Mouse (Mus musculus): ENCODE results near the gene Myl3. TPM values are rescaled to one million over a fixed set of nuclear protein-coding genes. Genes with fewer than 3 reads are reported as not detected.

The Myl3 gene
- polyA plus RNA-seq, 1 experiment from 2014 or later = 4,569 TPM

GRCm38 (mm10) chr9:110797866-110798265, 56.2 kb downstream of the Myl3 start, which contains the start of gene Prss42:
TSS of gene Prss42 (plus strand) at chr9:110798166.
- no peak for ATAC-seq (ENCODE audit: insufficient number of reproducible peaks, insufficient read depth, low FRiP score, low read depth)
- 85% methylated on average over 14 of the region's 14 CpGs for WGBS

GRCm38 (mm10) chr9:110800834-110801479, 59.3 kb downstream of the Myl3 start:
- Histone ChIP-seq H3K9ac (ENCODE audit: low read length) (no peak overlapping the region), H3K4me1 (ENCODE audit: control insufficient read depth in 2 of 2, insufficient read depth in 2 of 2, low read length in 2 of 2) (no peaks in the 10 kb centered on the region; a peak in 1 of 4 replicates), H3K9me3 (ENCODE audit: control insufficient read depth, low read length) (no peaks in the 10 kb centered on the region), H3K4me2 (ENCODE audit: low read length) (no peak overlapping the region), H3K36me3 (ENCODE audit: control insufficient read depth, insufficient read depth, low read length) (no peaks in the 10 kb centered on the region), H3K4me3 (ENCODE audit: control insufficient read depth in 1 of 2, insufficient read depth in 1 of 2, low read depth in 1 of 2, low read length in 2 of 2) (no peak overlapping the region), H3K27ac (replicated peaks in 1 of 2; ENCODE audit: control insufficient read depth in 1 of 2, insufficient read depth in 1 of 2, low read depth in 2 of 2, low read length in 2 of 2) (no peak overlapping the region), H3K27me3 (ENCODE audit: control insufficient read depth, insufficient read depth, low read length) (no peaks in the 10 kb centered on the region)
- ATAC-seq (ENCODE audit: insufficient number of reproducible peaks, insufficient read depth, low FRiP score, low read depth) = no peak
- WGBS = 84% methylated on average over 8 of the region's 8 CpGs

More at GRCm38 (mm10) chr9:110797866-110798265, 56.2 kb downstream of the Myl3 start, which contains the start of gene Prss42:
- no peak within 1 kb of the TSS for H3K4me3 ChIP-seq (ENCODE audit: control insufficient read depth in 1 of 2, insufficient read depth in 1 of 2, low read depth in 1 of 2, low read length in 2 of 2)
- H3K27ac ChIP-seq (replicated peaks in 1 of 2; ENCODE audit: control insufficient read depth in 1 of 2, insufficient read depth in 1 of 2, low read depth in 2 of 2, low read length in 2 of 2) = no peak within 1 kb of the TSS
- no peak within 1 kb of the TSS for H3K4me2 ChIP-seq (ENCODE audit: low read length)
- H3K36me3 ChIP-seq (ENCODE audit: control insufficient read depth, insufficient read depth, low read length) = no peaks in the 10 kb centered on the region
- H3K9ac ChIP-seq (ENCODE audit: low read length) = no peak within 1 kb of the TSS
- H3K9me3 ChIP-seq (ENCODE audit: control insufficient read depth, low read length) = no peaks in the 10 kb centered on the region
- no peaks in the 10 kb centered on the region for H3K4me1 ChIP-seq (ENCODE audit: control insufficient read depth in 2 of 2, insufficient read depth in 2 of 2, low read length in 2 of 2)
- H3K27me3 ChIP-seq (ENCODE audit: control insufficient read depth, insufficient read depth, low read length) = no peaks in the 10 kb centered on the region

GRCm38 (mm10) chr9:110803294-110803693, 61.6 kb downstream of the Myl3 start:
- ATAC-seq (ENCODE audit: insufficient number of reproducible peaks, insufficient read depth, low FRiP score, low read depth) = no peak
- Histone ChIP-seq H3K4me1 (ENCODE audit: control insufficient read depth in 2 of 2, insufficient read depth in 2 of 2, low read length in 2 of 2) (no peaks in the 10 kb centered on the region; a peak in 1 of 4 replicates), H3K27ac (replicated peaks in 1 of 2; ENCODE audit: control insufficient read depth in 1 of 2, insufficient read depth in 1 of 2, low read depth in 2 of 2, low read length in 2 of 2) (no peak overlapping the region), H3K9me3 (ENCODE audit: control insufficient read depth, low read length) (no peaks in the 10 kb centered on the region), H3K9ac (ENCODE audit: low read length) (no peak overlapping the region), H3K27me3 (ENCODE audit: control insufficient read depth, insufficient read depth, low read length) (no peaks in the 10 kb centered on the region), H3K36me3 (ENCODE audit: control insufficient read depth, insufficient read depth, low read length) (no peaks in the 10 kb centered on the region), H3K4me3 (ENCODE audit: control insufficient read depth in 1 of 2, insufficient read depth in 1 of 2, low read depth in 1 of 2, low read length in 2 of 2) (no peak overlapping the region), H3K4me2 (ENCODE audit: low read length) (no peak overlapping the region)
- 54% methylated on average over 4 of the region's 4 CpGs for WGBS

- Histone ChIP-seq H3K9me3 (ENCODE audit: control insufficient read depth, low read length) (no peaks in the 10 kb centered on the region), H3K36me3 (ENCODE audit: control insufficient read depth, insufficient read depth, low read length) (no peaks in the 10 kb centered on the region), H3K27ac (replicated peaks in 1 of 2; ENCODE audit: control insufficient read depth in 1 of 2, insufficient read depth in 1 of 2, low read depth in 2 of 2, low read length in 2 of 2) (no peak overlapping the region), H3K9ac (ENCODE audit: low read length) (no peak overlapping the region), H3K27me3 (ENCODE audit: control insufficient read depth, insufficient read depth, low read length) (no peaks in the 10 kb centered on the region), H3K4me3 (ENCODE audit: control insufficient read depth in 1 of 2, insufficient read depth in 1 of 2, low read depth in 1 of 2, low read length in 2 of 2) (no peak overlapping the region), H3K4me1 (ENCODE audit: control insufficient read depth in 2 of 2, insufficient read depth in 2 of 2, low read length in 2 of 2) (no peaks in the 10 kb centered on the region), H3K4me2 (ENCODE audit: low read length) (no peak overlapping the region)
- WGBS = 83% methylated on average over 4 of the region's 4 CpGs
- no peak for ATAC-seq (ENCODE audit: insufficient number of reproducible peaks, insufficient read depth, low FRiP score, low read depth)
Observed at GRCm38 (mm10) chr9:110810051-110810450, 68.4 kb downstream of the Myl3 start.

- Histone ChIP-seq H3K4me1 (ENCODE audit: control insufficient read depth in 2 of 2, insufficient read depth in 2 of 2, low read length in 2 of 2) (no peaks in the 10 kb centered on the region), H3K27ac (replicated peaks in 1 of 2; ENCODE audit: control insufficient read depth in 1 of 2, insufficient read depth in 1 of 2, low read depth in 2 of 2, low read length in 2 of 2) (no peak within 1 kb of the TSS), H3K4me2 (ENCODE audit: low read length) (no peak within 1 kb of the TSS), H3K36me3 (ENCODE audit: control insufficient read depth, insufficient read depth, low read length) (no peaks in the 10 kb centered on the region), H3K9me3 (ENCODE audit: control insufficient read depth, low read length) (no peaks in the 10 kb centered on the region), H3K9ac (ENCODE audit: low read length) (no peak within 1 kb of the TSS), H3K27me3 (ENCODE audit: control insufficient read depth, insufficient read depth, low read length) (no peaks in the 10 kb centered on the region; the same call in 1 of the 2 replicates), H3K4me3 (ENCODE audit: control insufficient read depth in 1 of 2, insufficient read depth in 1 of 2, low read depth in 1 of 2, low read length in 2 of 2) (no peak within 1 kb of the TSS)
- 47% methylated on average over 18 of the region's 18 CpGs for WGBS
- no peak for ATAC-seq (ENCODE audit: insufficient number of reproducible peaks, insufficient read depth, low FRiP score, low read depth)
Observed at GRCm38 (mm10) chr9:110813789-110814188, 72.1 kb downstream of the Myl3 start, which contains the start of gene Prss44. TSS of gene Prss44 (plus strand) at chr9:110813994.

Other genes with a start within 250 kb of the Myl3 start
- gene Setd2, start 209.3 kb upstream of the Myl3 start, polyA plus RNA-seq (2014; fragmentation: Nextera tagmentation; extraction: Ambion mirVana) = 32.7 and 35.6 TPM in 2 replicates
- gene Nradd, start 117.4 kb upstream of the Myl3 start, polyA plus RNA-seq (2014; fragmentation: Nextera tagmentation; extraction: Ambion mirVana) = 8.4 and 12.2 TPM in 2 replicates
- gene Nbeal2, start 87.7 kb upstream of the Myl3 start, polyA plus RNA-seq (2014; fragmentation: Nextera tagmentation; extraction: Ambion mirVana) = 2.4 and 2.7 TPM in 2 replicates
- 146 and 147 TPM in 2 replicates for gene Ccdc12, start 85.4 kb upstream of the Myl3 start, polyA plus RNA-seq (2014; fragmentation: Nextera tagmentation; extraction: Ambion mirVana)
- gene Pth1r, start 5.3 kb downstream of the Myl3 start, polyA plus RNA-seq (2014; fragmentation: Nextera tagmentation; extraction: Ambion mirVana) = 22.2 and 23.9 TPM in 2 replicates
- gene Prss42, start 56.3 kb downstream of the Myl3 start, polyA plus RNA-seq (2014; fragmentation: Nextera tagmentation; extraction: Ambion mirVana) = not detected in 2 replicates
- gene Prss44, start 72.1 kb downstream of the Myl3 start, polyA plus RNA-seq (2014; fragmentation: Nextera tagmentation; extraction: Ambion mirVana) = not detected in 2 replicates
- gene Prss43, start 84.8 kb downstream of the Myl3 start, polyA plus RNA-seq (2014; fragmentation: Nextera tagmentation; extraction: Ambion mirVana) = not detected in 2 replicates
- not detected in 2 replicates for gene Prss45, start 92.7 kb downstream of the Myl3 start, polyA plus RNA-seq (2014; fragmentation: Nextera tagmentation; extraction: Ambion mirVana)
- gene Prss46, start 102.6 kb downstream of the Myl3 start, polyA plus RNA-seq (2014; fragmentation: Nextera tagmentation; extraction: Ambion mirVana) = 0.22 TPM in 1 of 2 replicates, not detected in the other
- not detected in 2 replicates for gene Prss50, start 116.1 kb downstream of the Myl3 start, polyA plus RNA-seq (2014; fragmentation: Nextera tagmentation; extraction: Ambion mirVana)
- gene Als2cl, start 138.0 kb downstream of the Myl3 start, polyA plus RNA-seq (2014; fragmentation: Nextera tagmentation; extraction: Ambion mirVana) = 1.1 and 1.6 TPM in 2 replicates
- gene Tmie, start 138.3 kb downstream of the Myl3 start, polyA plus RNA-seq (2014; fragmentation: Nextera tagmentation; extraction: Ambion mirVana) = 0.16 and 0.20 TPM in 2 replicates
- not detected in 2 replicates for gene Fam240a, start 175.0 kb downstream of the Myl3 start, polyA plus RNA-seq (2014; fragmentation: Nextera tagmentation; extraction: Ambion mirVana)
- not detected in 2 replicates for gene Tdgf1, start 204.3 kb downstream of the Myl3 start, polyA plus RNA-seq (2014; fragmentation: Nextera tagmentation; extraction: Ambion mirVana)
- gene Lrrc2, start 209.7 kb downstream of the Myl3 start, polyA plus RNA-seq (2014; fragmentation: Nextera tagmentation; extraction: Ambion mirVana) = 5.0 and 5.4 TPM in 2 replicates
- 0.12 TPM in 1 of 2 replicates, not detected in the other for gene Rtp3, start 248.7 kb downstream of the Myl3 start, polyA plus RNA-seq (2014; fragmentation: Nextera tagmentation; extraction: Ambion mirVana)